Mouse (Mus musculus) splenic B cell, adult 2 months (primary cell): ENCODE data around the gene Tmcc3.
"Not testable (repeated sequence)": the region's sequence is repeated elsewhere in the genome, so short reads cannot be mapped to it uniquely, and the experiment has no call there.

Experiments
- DNase-seq: peaks from one replicate; pipeline ENCODE4 v3.0.0-alpha.2; 2011; ENCODE audit warnings: low read depth, low spot score
- H3K27me3 ChIP-seq: 2 replicates; pipeline ENCODE4 v1.6.1; 2012; ENCODE audit warnings: mild to moderate bottlenecking, low read length, moderate library complexity, mixed read lengths; ENCODE audit not compliant: control insufficient read depth, poor library complexity, insufficient read depth, severe bottlenecking
- H3K36me3 ChIP-seq: 2 replicates; pipeline ENCODE4 v1.6.1; 2012; ENCODE audit warnings: mild to moderate bottlenecking, low read length, moderate library complexity, mixed read lengths; ENCODE audit not compliant: control insufficient read depth, poor library complexity, insufficient read depth, severe bottlenecking

Tmcc3 gene

DNA sequence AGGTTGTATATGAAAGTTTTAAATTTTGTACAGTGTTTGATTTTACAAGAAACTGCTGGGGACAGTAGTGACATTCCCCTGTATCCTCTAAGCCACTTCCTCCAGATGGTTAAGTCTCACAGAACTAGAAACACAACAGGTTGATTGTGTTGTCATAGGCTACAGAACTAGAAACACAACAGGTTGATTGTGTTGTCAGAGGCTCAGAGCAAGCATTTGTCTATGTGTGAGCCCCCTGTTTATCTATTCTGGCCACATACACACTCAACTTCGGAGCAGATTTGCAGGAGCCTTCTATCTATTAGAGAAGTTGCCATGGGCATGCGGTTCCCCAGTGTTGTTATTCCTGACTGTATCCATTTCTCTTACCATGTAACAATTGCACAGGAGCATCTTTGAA lies 218.3 kb downstream of the Tmcc3 start:
- H3K36me3 ChIP-seq = no peaks in the 10 kb centered on the region
- no peak for DNase-seq
- no peaks in the 10 kb centered on the region for H3K27me3 ChIP-seq

GRCm38 (mm10) chr10:94531482-94531881 lies 219.7 kb downstream of the Tmcc3 start:
- Histone ChIP-seq H3K27me3 (no peaks in the 10 kb centered on the region), H3K36me3 (no peaks in the 10 kb centered on the region)
- no peak for DNase-seq

DNA sequence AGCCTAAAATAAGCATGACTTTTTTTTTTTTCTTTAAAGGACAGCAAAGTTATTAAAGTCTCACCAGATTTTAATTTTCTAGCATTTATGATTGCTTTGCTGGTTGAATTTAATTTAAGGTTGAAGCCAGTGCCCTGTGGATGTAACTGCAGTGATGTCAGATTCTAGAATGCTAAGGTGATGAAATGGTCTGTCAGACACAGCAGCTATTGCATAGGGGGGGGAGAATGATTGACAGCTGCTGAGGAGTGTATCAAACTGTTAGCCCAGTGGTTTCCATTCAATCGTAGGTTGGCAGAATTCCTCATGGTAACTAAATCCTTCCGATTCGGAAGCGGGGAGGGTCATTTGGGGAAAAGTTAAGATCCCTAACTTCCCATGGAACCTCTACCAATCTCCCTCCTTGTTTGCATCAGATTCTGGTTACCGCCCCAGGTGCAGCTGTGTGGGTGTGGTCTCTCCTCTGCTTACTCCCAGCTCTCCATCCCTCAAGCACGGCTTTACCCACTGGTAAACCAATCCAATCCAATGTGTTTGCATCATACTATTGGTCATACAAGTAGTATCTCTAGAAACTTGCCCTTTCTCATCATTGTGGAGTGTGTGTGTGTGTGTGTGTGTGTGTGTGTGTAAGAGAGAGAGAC lies 221.5 kb downstream of the Tmcc3 start:
- no peak for DNase-seq
- H3K36me3 ChIP-seq = no peaks in the 10 kb centered on the region
- no peaks in the 10 kb centered on the region for H3K27me3 ChIP-seq

DNA sequence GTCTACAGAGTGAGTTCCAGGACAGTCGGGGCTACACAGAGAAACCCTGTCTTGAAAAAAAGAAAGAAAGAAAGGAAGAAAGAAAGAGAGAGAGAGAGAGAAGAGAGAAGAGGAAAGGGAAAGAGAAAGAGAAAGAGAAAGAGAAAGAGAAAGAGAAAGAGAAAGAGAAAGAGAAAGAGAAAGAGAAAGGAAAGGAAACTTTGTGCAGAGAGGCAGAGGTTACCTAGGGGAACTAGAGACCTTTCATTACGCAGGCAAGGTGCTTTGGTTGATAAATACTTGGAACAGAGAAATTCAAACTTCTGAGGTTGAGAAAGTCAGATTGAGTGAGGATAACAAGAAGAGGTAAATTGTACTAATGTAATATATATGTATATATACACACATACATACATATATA lies 226.9 kb downstream of the Tmcc3 start:
- H3K27me3 ChIP-seq, H3K36me3 ChIP-seq, DNase-seq: not testable (repeated sequence)

DNA sequence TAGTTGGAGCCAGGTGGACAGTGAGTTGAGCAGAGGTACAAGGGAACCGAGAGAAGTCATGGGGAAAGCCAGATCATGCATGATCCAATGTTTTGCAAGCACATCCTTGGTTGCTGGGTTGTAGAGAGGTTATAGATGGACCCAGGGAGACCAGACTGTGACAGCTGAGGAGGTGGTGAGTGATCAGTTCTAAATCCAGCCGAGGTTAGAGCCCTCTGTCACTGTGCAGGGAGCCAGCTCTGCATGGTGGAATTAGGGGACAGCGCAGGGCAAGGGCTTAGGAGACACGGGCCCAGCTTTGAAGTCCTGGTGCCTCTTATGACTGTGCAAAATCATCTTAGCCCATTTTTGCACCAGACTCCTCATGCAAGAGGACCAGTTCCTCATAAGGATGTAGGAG lies 228.5 kb downstream of the Tmcc3 start:
- no peaks in the 10 kb centered on the region for H3K36me3 ChIP-seq
- no peaks in the 10 kb centered on the region for H3K27me3 ChIP-seq
- no peak for DNase-seq

GRCm38 (mm10) chr10:94543956-94544355 lies 232.2 kb downstream of the Tmcc3 start:
- H3K36me3 ChIP-seq = no peaks in the 10 kb centered on the region
- H3K27me3 ChIP-seq = no peaks in the 10 kb centered on the region
- DNase-seq = no peak

GRCm38 (mm10) chr10:94544803-94545202 lies 233.1 kb downstream of the Tmcc3 start:
- H3K27me3 ChIP-seq = no peaks in the 10 kb centered on the region
- H3K36me3 ChIP-seq = no peaks in the 10 kb centered on the region
- DNase-seq = no peak

DNA sequence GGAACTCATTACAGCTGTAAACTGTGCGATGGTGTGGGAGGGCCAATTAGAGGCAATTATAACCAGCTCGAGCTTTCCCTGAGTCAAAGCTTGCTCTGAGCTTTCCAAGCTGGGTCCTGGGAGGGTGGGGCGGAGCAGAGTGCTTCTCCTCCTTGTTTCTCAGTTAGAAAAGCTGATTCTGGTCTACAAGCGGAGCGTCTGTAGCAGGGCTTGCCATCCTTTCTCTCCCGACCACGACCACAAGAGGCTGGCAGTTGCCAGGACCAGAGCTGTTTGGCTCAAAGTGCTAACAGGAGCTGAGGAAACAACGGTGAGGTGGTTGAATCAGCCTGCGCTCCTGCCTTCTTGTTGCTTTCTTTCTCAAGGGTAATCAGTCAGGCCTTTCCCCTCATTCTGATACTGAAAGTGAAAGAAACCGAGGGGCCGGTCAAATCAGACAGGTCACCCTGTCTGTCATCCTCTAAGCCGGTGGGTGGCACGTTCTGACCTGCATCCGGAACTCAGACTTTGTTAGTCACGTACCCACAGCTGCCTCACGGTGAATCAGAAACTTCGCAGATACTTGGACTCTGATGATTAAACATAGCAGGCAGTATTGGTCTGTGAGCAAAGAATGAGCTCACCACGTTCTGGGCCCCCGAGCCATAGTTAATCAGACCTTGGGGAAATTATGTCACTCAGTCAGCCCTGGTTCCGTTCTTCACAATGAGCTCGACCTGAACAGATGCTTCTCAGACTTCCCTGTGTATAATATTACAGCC lies 233.7 kb downstream of the Tmcc3 start:
- DNase-seq = peak; percentile 79
- Histone ChIP-seq H3K27me3 (no peaks in the 10 kb centered on the region), H3K36me3 (no peaks in the 10 kb centered on the region)

DNA sequence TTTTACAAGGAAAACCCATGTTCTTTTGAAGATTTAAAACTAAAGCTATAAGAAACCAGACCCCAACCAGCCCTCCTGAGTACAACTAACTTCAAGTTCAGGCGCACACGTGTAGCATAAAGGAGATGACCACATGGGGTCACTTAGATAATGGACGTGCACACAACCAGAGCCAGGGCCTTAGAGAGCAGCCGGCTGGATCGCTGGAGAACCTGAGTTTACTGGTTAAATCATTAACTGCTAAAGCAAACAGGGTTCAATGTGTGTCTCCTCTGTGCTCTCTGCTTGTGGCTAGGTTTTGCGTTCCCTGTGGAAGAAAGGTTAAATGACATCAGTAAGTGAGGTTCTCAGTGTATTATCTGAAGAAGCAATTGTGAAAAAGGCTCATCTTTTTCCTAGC lies 234.9 kb downstream of the Tmcc3 start:
- DNase-seq = no peak
- Histone ChIP-seq H3K36me3 (no peaks in the 10 kb centered on the region), H3K27me3 (no peaks in the 10 kb centered on the region)

DNA sequence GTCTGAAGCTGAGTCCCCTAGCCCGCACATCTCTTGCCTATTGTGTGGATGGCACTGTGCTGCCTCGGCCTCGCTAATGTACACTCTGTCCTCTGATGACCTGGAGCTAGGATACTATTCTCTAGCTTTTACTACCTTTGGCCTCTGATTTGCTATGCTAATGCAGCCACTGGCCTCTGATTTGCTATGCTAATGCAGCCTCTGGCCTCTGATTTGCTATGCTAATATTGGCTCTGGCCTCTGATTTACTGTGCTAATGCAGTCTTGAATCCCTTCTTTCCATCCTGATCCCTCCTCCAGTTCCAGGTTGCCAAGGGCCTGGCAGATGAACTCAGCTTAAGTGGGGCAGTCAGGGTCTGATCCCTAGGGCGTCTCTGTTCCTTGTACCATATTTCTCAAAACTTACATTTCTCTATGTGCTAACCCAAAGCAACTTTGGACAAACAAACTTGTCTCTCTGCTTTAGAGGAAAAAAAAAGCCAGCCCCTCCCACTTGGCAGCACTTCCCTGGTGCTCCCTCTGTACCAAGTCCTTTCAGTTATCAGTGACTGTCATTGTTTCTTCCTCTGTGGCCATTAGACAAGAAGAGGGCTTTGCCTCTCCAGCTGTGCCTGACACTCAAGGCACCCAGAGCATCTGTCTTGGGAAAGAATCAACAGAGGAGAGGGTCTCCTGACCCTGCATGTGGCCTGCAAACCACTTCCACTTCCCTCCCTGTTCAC lies 237.9 kb downstream of the Tmcc3 start:
- no peak for DNase-seq
- H3K36me3 ChIP-seq = no peaks in the 10 kb centered on the region
- no peaks in the 10 kb centered on the region for H3K27me3 ChIP-seq

GRCm38 (mm10) chr10:94550649-94551048 lies 238.9 kb downstream of the Tmcc3 start:
- Histone ChIP-seq H3K36me3 (no peaks in the 10 kb centered on the region), H3K27me3 (no peaks in the 10 kb centered on the region)
- no peak for DNase-seq

DNA sequence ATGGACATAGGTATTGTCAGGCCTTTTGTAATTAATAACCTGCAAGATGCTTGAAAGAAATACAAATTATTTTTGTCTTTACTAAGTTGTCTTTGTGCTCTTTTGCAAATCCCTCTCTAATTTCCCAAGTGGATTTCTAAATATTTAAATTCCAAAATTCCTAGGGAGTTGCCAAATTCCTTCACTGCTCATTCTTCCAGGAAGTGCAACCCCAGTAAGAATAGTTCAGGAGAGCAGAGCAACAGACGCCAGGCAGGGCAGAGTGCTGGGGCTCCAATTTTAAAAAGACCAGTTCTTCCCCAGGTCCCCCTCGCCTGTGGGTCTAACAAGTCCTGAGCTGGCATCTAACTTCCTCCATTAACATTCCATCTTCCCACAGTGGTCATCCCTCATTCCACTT lies 239.3 kb downstream of the Tmcc3 start:
- no peaks in the 10 kb centered on the region for H3K27me3 ChIP-seq
- no peak for DNase-seq
- no peaks in the 10 kb centered on the region for H3K36me3 ChIP-seq

GRCm38 (mm10) chr10:94551511-94551910 lies 239.8 kb downstream of the Tmcc3 start:
- DNase-seq = no peak
- no peaks in the 10 kb centered on the region for H3K36me3 ChIP-seq
- H3K27me3 ChIP-seq = no peaks in the 10 kb centered on the region

- DNase-seq = peak; percentile 52
- H3K36me3 ChIP-seq = no peaks in the 10 kb centered on the region
Observed at GRCm38 (mm10) chr10:94551924-94552523, 240.3 kb downstream of the Tmcc3 start.

GRCm38 (mm10) chr10:94555394-94555793 lies 243.6 kb downstream of the Tmcc3 start:
- DNase-seq = no peak
- no peaks in the 10 kb centered on the region for H3K27me3 ChIP-seq
- H3K36me3 ChIP-seq = no peaks in the 10 kb centered on the region

More at GRCm38 (mm10) chr10:94551924-94552523, 240.3 kb downstream of the Tmcc3 start:
- no peaks in the 10 kb centered on the region for H3K27me3 ChIP-seq
